Mouse (Mus musculus): Measurements from ENCODE around the gene Kat14.
"Not testable (repeated sequence)": the region's sequence is repeated elsewhere in the genome, so short reads cannot be mapped to it uniquely, and the experiment has no call there.

Kat14 gene

GRCm38 (mm10) chr2:144368400-144369019 lies at the start of gene Kat14, which contains the start of gene Pet117:
Gene Kat14, plus strand, starts transcription at chr2:144368983.
Gene Pet117, plus strand, starts transcription at chr2:144368996.
- DNase-seq (ENCODE audit: low spot score in 2 of 2), result peak; percentile 90 to 91

GRCm38 (mm10) chr2:144324218-144324617 lies 44.6 kb upstream of the Kat14 start:
- DNase-seq (ENCODE audit: low spot score in 2 of 2), result no peak

- DNase-seq (ENCODE audit: low spot score in 2 of 2), result no peak
Observed at GRCm38 (mm10) chr2:144329451-144329850, 39.3 kb upstream of the Kat14 start.

- DNase-seq (ENCODE audit: low spot score in 2 of 2), result no peak
Observed at GRCm38 (mm10) chr2:144329937-144330336, 38.8 kb upstream of the Kat14 start.

DNA sequence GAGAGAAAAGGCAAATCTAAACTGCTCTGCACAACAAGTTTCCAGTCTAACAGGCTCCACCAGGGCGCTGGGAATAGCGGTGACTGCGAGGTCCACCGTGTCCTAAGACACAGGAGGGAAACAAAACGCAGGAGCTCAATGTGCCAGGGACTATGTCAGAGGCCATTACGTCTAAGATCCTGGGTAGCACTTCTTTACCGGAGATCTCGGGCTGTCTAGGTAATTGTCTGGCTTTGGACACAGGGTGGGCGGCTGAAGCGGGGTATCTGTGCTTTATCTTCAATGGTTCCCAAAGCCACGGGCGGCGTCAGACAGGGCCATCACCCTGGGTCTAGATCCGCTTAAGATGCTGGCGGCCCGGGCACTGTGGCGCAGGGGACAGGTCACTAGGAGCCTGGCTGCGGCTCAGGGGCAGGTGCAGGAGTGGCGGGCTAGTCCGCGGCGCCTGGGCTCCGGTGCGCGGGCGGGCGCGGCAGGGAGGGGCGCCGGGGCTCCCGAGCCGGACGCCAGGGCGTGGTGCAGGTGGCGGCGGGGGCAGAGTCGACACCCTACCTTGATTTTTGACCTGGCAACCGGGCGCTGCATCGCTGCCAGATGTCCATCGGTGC lies 38.3 kb upstream of the Kat14 start:
- DNase-seq (ENCODE audit: low spot score in 2 of 2), result no peak

GRCm38 (mm10) chr2:144330960-144331371 lies 37.8 kb upstream of the Kat14 start:
- DNase-seq (ENCODE audit: low spot score in 2 of 2), result no peak

GRCm38 (mm10) chr2:144331401-144332302 lies 37.1 kb upstream of the Kat14 start, which contains the start of gene Ovol2:
Gene Ovol2, minus strand, starts transcription at chr2:144332146.
- DNase-seq (ENCODE audit: low spot score in 2 of 2), result no peak

GRCm38 (mm10) chr2:144332486-144332885 lies 36.3 kb upstream of the Kat14 start:
- DNase-seq (ENCODE audit: low spot score in 2 of 2), result no peak

GRCm38 (mm10) chr2:144333138-144333842 lies 35.5 kb upstream of the Kat14 start:
- no peak for DNase-seq (ENCODE audit: low spot score in 2 of 2)

DNA sequence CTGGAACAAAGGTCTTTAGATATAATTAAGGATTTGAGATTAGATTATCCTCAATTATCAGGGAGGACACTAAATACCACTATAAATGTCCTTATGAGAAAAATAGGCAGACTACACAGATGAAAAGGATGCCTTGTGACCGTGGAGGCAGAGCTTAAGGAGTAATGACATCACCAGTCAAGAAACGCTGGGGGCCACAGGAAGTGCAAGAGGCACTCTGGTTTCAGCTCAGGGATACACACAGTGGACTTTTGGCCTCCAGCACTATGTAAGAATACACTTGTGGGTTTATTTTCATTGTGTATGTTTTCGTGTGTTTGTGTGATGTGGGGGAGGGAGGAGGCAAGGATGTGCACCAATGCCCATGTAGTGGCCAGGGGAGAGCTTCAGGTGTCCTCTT lies 31.6 kb upstream of the Kat14 start:
- DNase-seq (ENCODE audit: low spot score in 2 of 2), result no peak

- no peak for DNase-seq (ENCODE audit: low spot score in 2 of 2)
Observed at GRCm38 (mm10) chr2:144337701-144338100, 31.1 kb upstream of the Kat14 start.

DNA sequence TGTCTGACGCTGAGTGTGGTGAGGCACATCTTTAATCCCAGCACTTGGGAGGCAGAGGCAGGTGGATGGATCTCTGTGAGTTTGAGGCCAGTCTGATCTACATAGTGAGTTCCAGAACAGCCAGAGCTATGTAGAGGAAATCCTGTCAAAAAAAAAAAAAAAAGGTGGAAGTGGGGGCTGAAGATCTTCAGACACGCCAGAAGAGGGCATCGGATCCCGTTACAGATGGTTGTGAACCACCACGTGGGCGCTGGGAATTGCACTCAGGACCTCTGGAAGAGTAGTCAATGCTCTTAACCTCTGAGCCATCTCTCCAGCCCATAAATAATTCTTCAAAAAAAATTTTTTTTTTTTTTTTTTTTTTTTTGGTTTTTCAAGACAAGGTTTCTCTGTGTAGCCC lies 30.6 kb upstream of the Kat14 start:
- DNase-seq (ENCODE audit: low spot score in 2 of 2), result not testable (repeated sequence)

- no peak for DNase-seq (ENCODE audit: low spot score in 2 of 2)
Observed at GRCm38 (mm10) chr2:144343158-144343557, 25.6 kb upstream of the Kat14 start.

DNA sequence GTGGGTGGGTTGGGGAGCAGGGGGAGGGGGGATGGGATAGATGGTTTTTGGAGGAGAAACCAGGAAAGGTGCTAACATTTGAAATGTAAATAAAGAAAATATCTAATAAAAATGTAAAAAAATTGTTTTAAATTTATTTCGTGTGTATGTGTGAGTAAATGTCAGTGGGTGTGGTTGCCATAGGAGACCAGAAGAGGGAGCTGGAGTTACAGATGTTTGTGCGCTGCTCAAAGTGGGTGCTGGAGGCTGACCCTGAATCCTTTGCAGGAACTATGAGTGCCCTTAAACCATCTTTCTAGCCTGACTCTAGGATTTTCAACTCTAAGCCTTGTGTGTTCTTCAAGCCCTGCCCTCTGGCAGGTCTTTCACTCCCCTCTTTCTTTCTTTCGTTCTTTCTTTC lies 20.3 kb upstream of the Kat14 start:
- no peak for DNase-seq (ENCODE audit: low spot score in 2 of 2)

GRCm38 (mm10) chr2:144352843-144353242 lies 15.9 kb upstream of the Kat14 start:
- no peak for DNase-seq (ENCODE audit: low spot score in 2 of 2)

DNA sequence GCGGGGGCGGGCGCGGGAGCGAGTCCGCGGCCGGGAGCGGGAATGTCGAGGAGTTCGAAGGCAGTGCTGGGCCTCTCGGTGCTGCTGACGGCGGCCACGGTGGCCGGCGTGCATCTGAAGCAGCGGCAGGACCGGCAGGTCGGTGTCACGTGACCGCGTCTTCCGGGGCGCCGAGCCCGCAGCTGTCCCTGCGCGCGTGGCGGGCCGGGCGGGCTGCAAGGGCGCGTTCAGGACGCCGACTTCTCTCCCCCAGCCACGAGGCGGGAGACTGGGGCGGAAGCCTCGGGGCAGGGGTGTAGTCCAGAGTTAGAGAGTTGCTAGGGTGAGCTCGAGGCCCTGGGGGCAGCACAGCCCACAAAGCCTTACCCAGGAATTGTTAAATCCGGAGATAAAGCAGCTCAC lies 238 bp downstream of the Kat14 start:
- peak; percentile 69 to 75 for DNase-seq (ENCODE audit: low spot score in 2 of 2)

DNA sequence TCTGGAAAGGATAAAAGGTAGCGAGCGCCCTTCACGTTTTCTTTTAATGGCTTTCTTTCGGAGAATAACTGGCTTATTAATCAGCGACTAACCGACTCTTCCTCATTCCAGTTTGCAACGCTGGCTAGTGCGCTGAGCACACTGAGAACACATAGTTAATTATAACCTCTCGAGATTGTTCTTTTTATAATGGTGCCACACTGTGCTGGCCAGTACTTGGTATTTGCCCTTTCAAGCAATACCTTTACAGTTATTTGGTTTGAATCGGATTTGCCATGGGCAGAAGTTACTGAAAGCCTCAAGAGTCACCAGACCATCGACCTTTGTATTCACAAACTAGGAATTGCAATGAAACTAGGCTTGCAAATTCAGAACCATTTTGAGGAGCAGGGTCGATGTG lies 728 bp downstream of the Kat14 start:
- DNase-seq (ENCODE audit: low spot score in 2 of 2), result no peak

DNA sequence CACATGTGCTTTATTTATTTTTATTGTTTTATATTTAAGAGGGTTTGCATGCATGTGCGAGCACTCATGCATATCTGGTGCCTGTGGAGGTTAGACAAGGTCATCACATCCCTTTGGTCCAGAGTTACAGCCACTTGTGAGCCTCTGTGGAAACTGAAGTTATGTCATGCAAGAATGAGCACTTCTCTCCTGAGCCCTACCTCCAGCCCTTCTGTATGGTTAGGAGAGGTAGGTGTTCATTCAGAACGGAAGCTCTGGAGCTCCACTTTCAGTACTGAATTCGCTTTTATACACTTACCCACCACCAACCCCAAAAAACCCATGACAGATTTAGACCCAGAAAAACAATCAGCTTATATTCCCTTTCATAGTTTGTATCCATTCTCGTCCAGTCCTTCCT lies 2.8 kb downstream of the Kat14 start:
- no peak for DNase-seq (ENCODE audit: low spot score in 2 of 2)

- no peak for DNase-seq (ENCODE audit: low spot score in 2 of 2)
Observed at GRCm38 (mm10) chr2:144373063-144373462, 4.3 kb downstream of the Kat14 start.

GRCm38 (mm10) chr2:144375063-144375703 lies 6.4 kb downstream of the Kat14 start:
- no peak for DNase-seq (ENCODE audit: low spot score in 2 of 2)

DNA sequence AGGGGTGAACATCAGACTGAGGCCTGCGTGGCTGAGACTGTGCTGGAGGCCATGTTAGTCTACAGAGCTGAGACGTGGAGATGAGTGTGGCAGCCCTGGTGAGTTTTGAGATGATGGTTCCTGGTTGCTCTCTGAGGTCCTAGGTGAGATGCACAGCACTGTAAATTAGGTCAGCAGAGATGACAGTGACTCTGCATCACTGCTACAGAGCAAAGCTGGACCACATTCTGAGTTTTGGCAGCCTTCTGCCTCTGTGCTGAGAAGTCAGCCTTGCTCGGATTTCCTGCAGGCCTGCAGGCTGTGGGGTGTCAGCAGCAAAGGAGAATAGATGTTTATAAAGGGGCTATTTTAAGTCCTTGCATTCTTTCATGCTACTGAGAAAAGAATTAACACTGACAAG lies 12.5 kb downstream of the Kat14 start:
- no peak for DNase-seq (ENCODE audit: low spot score in 2 of 2)
